Mouse (Mus musculus) limb, embryonic 14.5 days (tissue): Measurements from ENCODE around the gene Plcb4. TPM values are rescaled to one million over a fixed set of nuclear protein-coding genes. Genes with fewer than 3 reads are reported as not detected.

ENCODE experiments used
- ATAC-seq: fragments of 200-750 bp; cut with Nextera tagmentation; 2 replicates; pipeline ENCODE4 v1.8.0; 2017; ENCODE audit warnings: low read depth, moderate number of reproducible peaks, moderate TSS enrichment; ENCODE audit not compliant: low FRiP score
- DNase-seq: peaks from one replicate; pipeline ENCODE4 v3.0.0-alpha.2; 2015; ENCODE audit warnings: low spot score
- H3K27ac ChIP-seq: fragments of 300-500 bp; sonication (generic); replicated peaks from 2 replicates; pipeline ENCODE4 v1.5.1; 2014; ENCODE audit warnings: low read depth, mild to moderate bottlenecking, low read length, moderate library complexity, mixed read lengths
- H3K27me3 ChIP-seq: fragments of 300-500 bp; sonication (generic); 2 replicates; pipeline ENCODE4 v1.6.1; 2014; ENCODE audit warnings: low read length, mixed read lengths; ENCODE audit not compliant: control insufficient read depth, insufficient read depth
- H3K36me3 ChIP-seq: fragments of 300-500 bp; sonication (generic); 2 replicates; pipeline ENCODE4 v1.6.1; 2014; ENCODE audit warnings: mild to moderate bottlenecking, low read length, moderate library complexity, mixed read lengths; ENCODE audit not compliant: control insufficient read depth, insufficient read depth
- H3K4me1 ChIP-seq: fragments of 300-500 bp; sonication (generic); 2 replicates; pipeline ENCODE4 v1.6.1; 2014; ENCODE audit warnings: antibody characterized with exemption, low read length, mixed read lengths; ENCODE audit not compliant: control insufficient read depth, insufficient read depth
- H3K4me2 ChIP-seq: fragments of 300-500 bp; sonication (generic); replicated peaks from 2 replicates; pipeline ENCODE4 v1.6.1; 2014; ENCODE audit warnings: low read depth, mild to moderate bottlenecking, low read length, moderate library complexity; ENCODE audit not compliant: severe bottlenecking
- H3K4me3 ChIP-seq: fragments of 300-500 bp; sonication (generic); replicated peaks from 2 replicates; pipeline ENCODE4 v1.5.1; 2014; ENCODE audit warnings: low read length
- H3K9ac ChIP-seq: fragments of 300-500 bp; sonication (generic); 2 replicates; pipeline ENCODE4 v1.6.1; 2014; ENCODE audit warnings: mild to moderate bottlenecking, low read depth, low read length, moderate library complexity; ENCODE audit not compliant: severe bottlenecking
- H3K9me3 ChIP-seq: fragments of 300-500 bp; sonication (generic); 2 replicates; pipeline ENCODE4 v1.6.1; 2016; ENCODE audit warnings: low read length; ENCODE audit not compliant: control insufficient read depth
- POLR2A ChIP-seq: fragments of 200-500 bp; IDR thresholded peaks from 2 replicates; pipeline ENCODE4 v1.8.0; 2012; ENCODE audit warnings: inconsistent platforms, mild to moderate bottlenecking, moderate library complexity, borderline replicate concordance; ENCODE audit not compliant: insufficient read depth, insufficient read length; ENCODE audit errors: extremely low read depth
- WGBS: fragments of 180-500 bp; shearing (Covaris S2); extraction: QIAGEN DNeasy Blood & Tissue Kit; methylation state at CpG from one replicate; pipeline ENCODE4 v1.1.7; 2014; 5-methylcytosine and 5-hydroxymethylcytosine counted together
- polyA plus RNA-seq, 2 experiments: library from polyadenylated mRNA; depleted of rRNA in 1 of 2; stranded (reverse) in 1 of 2; unstranded in 1 of 2; fragments of >200 nt; fragmentation: Nextera tagmentation in 1 of 2; extraction: Ambion mirVana in 1 of 2; gene quantifications; 2 replicates each; pipeline versions ENCODE4 v1.2.1 to v1.2.3; 2012 to 2014

Gene Plcb4
- polyA plus RNA-seq, 2 experiments = 13.1 to 23.1 TPM

DNA sequence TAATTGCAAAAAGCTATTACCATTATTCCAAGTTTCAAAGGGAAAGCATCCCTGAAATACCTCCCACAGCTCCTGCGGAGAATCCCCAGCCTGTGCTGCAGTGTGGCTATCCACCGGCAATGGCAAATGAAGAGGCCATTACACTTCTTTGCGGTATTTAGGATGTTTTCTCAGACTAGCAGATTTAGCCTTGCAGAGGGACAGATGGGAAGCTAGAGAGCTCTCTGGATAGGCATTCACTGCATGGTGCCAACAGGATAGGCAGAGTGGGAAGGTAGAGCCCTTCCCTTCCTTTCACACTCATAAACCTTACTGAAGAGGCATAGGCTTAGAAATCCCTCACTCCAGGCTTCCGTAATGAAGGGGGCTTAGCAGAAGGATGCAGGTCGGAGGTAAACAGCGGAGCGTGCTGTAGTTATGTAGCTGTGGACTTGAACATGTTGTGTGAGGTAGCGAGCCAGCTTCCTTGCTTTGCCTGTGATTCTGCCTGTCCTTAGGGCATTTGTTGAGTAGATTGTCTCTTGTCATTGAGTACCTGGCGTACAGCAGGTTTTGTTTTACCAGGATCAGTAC is 144.2 kb downstream of the Plcb4 start:
- 78% methylated on average over 9 of the region's 9 CpGs for WGBS
- no peaks in the 10 kb centered on the region for H3K36me3 ChIP-seq
- no peak for TF ChIP-seq POLR2A
- no peak overlapping the region for H3K4me2 ChIP-seq
- H3K4me1 ChIP-seq = peaks cover 4% of the 10 kb centered on the region; the same call in 1 of the 2 replicates
- no peak for ATAC-seq
- no peaks in the 10 kb centered on the region for H3K9me3 ChIP-seq
- H3K27me3 ChIP-seq = no peaks in the 10 kb centered on the region
- H3K9ac ChIP-seq = no peak overlapping the region
- DNase-seq = no peak
- H3K4me3 ChIP-seq = no peak overlapping the region
- no peak overlapping the region for H3K27ac ChIP-seq

DNA sequence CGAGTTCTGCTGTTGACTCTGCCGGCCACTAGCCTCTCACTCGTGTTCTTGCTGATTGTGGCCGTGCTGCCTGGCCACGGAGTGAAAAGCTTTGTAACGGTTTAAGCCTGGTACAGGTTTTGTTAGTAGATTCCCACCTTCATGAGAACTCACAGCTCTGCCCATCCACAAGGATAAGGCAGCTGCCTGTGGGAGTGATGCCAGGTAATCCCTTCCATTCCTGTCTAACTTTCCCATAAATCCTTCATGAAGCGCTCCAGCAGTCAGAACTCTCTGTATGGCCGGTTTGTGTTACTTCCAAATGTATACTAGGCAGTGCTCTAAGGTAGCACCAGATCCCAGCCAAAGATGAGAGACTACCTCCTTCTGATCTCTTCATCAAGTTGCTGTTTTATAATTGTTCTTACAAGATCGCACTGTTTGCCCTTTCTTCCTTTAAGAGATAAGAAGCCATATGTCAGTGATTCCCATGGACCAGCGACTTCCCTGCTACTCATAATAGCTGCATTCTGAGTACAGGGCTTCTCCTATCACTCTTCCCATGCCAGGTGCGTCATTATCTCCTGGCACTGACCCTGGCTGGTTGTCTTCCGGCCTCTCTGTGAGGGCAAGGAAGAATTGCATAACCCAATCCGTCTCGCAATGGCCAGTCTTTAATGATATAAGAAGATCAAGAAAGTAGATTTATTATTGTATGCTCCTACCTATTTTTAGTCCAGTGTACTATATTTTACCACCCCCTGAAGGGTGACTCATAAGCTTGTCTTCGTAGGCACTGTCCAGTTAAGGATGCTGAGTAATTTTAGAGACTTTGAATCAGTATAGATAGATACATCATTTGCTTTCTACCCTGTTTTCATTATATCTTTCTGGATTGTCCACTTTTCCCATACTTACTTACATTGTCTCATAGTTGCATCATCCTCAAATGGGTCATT is 147.2 kb downstream of the Plcb4 start:
- Histone ChIP-seq H3K4me3 (no peak overlapping the region), H3K4me2 (no peak overlapping the region), H3K4me1 (peaks cover 4% of the 10 kb centered on the region; the same call in 1 of the 2 replicates), H3K27ac (no peak overlapping the region), H3K9ac (no peak overlapping the region), H3K36me3 (no peaks in the 10 kb centered on the region), H3K27me3 (no peaks in the 10 kb centered on the region), H3K9me3 (no peaks in the 10 kb centered on the region)
- TF ChIP-seq POLR2A = no peak
- DNase-seq = no peak
- no peak for ATAC-seq
- WGBS = 82% methylated on average over 15 of the region's 15 CpGs

DNA sequence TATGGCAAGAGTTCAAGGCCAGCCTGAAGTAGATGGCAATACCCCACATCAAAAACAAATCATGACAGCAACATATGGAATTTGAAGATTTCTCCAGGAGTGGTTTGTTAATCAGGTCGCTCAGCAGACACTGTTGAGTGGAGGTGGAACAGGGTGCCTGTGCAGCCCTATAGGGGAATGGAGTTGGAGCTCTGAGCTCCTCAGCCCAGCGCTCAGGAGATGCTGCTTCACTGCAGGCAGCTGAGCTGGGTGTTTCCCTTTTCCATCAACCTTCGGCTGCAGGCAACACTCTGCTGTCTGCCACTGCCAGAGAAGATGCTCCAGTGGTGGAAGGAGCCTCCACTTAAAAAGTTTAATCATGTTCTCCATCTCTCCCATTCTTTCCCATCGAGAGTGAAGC is 149.5 kb downstream of the Plcb4 start:
- no peaks in the 10 kb centered on the region; the same call in 1 of the 2 replicates for H3K36me3 ChIP-seq
- DNase-seq (no peak), ATAC-seq (no peak)
- no peak overlapping the region for H3K27ac ChIP-seq
- peaks cover 8% of the 10 kb centered on the region; the same call in 1 of the 2 replicates for H3K4me1 ChIP-seq
- H3K9me3 ChIP-seq = no peaks in the 10 kb centered on the region
- WGBS = 65% methylated on average over 4 of the region's 4 CpGs
- H3K9ac ChIP-seq = no peak overlapping the region
- no peak overlapping the region for H3K4me2 ChIP-seq
- no peaks in the 10 kb centered on the region for H3K27me3 ChIP-seq
- no peak for TF ChIP-seq POLR2A
- H3K4me3 ChIP-seq = no peak overlapping the region

DNA sequence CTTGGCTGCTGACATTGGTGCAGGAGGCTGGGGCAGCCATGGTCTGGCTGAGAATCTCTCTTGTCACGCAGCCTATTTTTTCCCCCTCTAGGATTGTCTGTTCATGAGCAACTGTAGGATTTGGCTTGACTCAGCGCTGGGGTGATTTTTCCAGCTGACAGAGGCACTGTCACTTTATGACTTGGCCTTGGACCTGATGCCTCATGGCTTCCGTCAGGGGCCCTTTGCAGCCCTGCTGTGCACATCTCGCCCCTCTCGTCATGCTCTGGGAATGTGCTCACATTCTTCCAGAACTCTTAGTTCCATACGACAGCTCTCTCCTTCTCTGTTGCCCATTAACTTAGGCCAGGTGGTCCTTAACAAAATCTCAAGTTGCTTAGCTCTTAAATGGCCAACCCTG is 152.0 kb downstream of the Plcb4 start:
- ATAC-seq = peak; percentile 19; the same call in 1 of the 2 replicates
- H3K36me3 ChIP-seq = no peaks in the 10 kb centered on the region; the same call in 1 of the 2 replicates
- no peaks in the 10 kb centered on the region for H3K27me3 ChIP-seq
- peak; percentile 7 for DNase-seq
- no peak overlapping the region for H3K4me2 ChIP-seq
- no peak overlapping the region for H3K27ac ChIP-seq
- no peak overlapping the region for H3K4me3 ChIP-seq
- H3K9me3 ChIP-seq = no peaks in the 10 kb centered on the region
- no peak for TF ChIP-seq POLR2A
- H3K9ac ChIP-seq = no peak overlapping the region
- WGBS = 45% methylated on average over 6 of the region's 6 CpGs
- peaks cover 8% of the 10 kb centered on the region; the same call in 1 of the 2 replicates for H3K4me1 ChIP-seq

DNA sequence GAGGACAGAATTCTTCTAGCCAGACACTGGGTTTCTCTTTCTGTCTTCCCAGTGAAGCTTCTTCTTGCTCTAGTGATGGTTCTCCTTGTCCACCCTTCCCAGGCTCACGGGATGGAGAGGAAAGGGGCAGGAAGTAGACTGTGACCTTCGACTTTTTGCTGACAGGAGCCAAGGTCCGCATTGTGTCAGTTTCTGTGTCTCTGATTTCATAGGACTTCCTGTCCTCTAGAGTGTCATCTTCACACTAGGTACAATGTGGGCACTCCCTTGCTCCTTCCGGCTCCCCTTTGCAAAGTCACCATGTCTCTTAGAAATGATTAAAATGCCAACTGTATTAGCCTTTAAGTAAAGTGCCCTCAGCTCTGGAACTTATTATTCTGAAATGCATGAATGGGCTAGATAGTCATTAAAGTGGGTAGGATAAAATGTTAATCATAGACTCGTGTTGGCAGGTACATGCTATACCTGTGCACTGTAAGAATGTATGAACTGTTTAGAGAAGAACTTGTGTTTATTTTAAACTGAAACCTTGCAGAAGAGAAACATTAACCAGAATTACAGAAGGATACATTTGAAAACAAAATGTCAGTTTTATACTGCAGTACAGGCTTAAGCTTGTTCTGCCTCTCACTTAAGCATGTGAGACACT is 152.8 kb downstream of the Plcb4 start:
- peaks cover 8% of the 10 kb centered on the region; the same call in 1 of the 2 replicates for H3K4me1 ChIP-seq
- no peaks in the 10 kb centered on the region for H3K9me3 ChIP-seq
- H3K36me3 ChIP-seq = no peaks in the 10 kb centered on the region; the same call in 1 of the 2 replicates
- no peak overlapping the region for H3K4me3 ChIP-seq
- WGBS = 65% methylated on average over 5 of the region's 5 CpGs
- ATAC-seq (no peak), DNase-seq (no peak)
- no peak overlapping the region for H3K27ac ChIP-seq
- no peaks in the 10 kb centered on the region for H3K27me3 ChIP-seq
- H3K9ac ChIP-seq = no peak overlapping the region
- no peak for TF ChIP-seq POLR2A
- H3K4me2 ChIP-seq = no peak overlapping the region
